Mouse (Mus musculus) kidney, adult 2 months (tissue): ENCODE measurements around the gene Gm20422.

Experiments
- CTCF ChIP-seq: fragments of 200-500 bp; conservative IDR thresholded peaks from 2 replicates; pipeline ENCODE4 v1.5.1; 2011; ENCODE audit warnings: low read depth, mild to moderate bottlenecking, control low read depth, low read length, moderate library complexity, mixed read lengths; ENCODE audit not compliant: insufficient read depth, insufficient read length
- POLR2A ChIP-seq: fragments of 200-500 bp; IDR thresholded peaks from one replicate; pipeline ENCODE4 v1.6.1; 2011; ENCODE audit warnings: low read depth, low read length, control low read depth

DNA sequence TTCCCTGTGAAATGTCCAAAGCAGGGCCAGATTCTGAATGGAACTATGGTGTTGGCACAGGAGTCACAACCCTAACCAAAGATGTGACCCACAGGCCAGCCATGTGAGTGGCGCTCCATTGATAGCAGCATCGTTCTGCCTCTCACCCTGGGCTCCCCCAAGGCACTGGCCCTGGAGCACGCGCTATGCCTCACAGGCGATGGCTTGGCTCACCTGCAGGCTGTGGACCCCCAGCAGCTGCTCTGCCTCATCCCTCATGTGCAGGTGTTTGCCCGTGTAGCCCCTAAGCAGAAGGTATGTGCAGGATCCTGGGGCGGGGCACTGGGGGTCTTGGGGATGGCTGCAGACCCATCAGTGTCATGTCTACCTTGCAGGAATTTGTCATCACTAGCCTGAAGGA lies 28.7 kb upstream of the Gm20422 start:
- TF ChIP-seq CTCF (no peak), POLR2A (no peak)
